Mouse (Mus musculus) right cerebral cortex, postnatal 25 days (tissue): ENCODE results near the gene Asic4.
A peak's percentile ranks its signal among the peaks of the same experiment; 100 is the strongest.

Source experiments
- DNase-seq: peaks from one replicate; pipeline ENCODE4 v3.0.0; 2022

Asic4 gene

GRCm38 (mm10) chr1:75444208-75444607 is 6.0 kb upstream of the Asic4 start:
- DNase-seq, result no peak

- peak; percentile 43 for DNase-seq
Measured at GRCm38 (mm10) chr1:75445141-75445701, 5.0 kb upstream of the Asic4 start.

GRCm38 (mm10) chr1:75445751-75446611 is 4.3 kb upstream of the Asic4 start:
- peak; percentile 61 for DNase-seq

GRCm38 (mm10) chr1:75446656-75447055 is 3.6 kb upstream of the Asic4 start:
- no peak for DNase-seq

GRCm38 (mm10) chr1:75447265-75448051 is 2.8 kb upstream of the Asic4 start:
- no peak for DNase-seq

GRCm38 (mm10) chr1:75448052-75448431 is 2.2 kb upstream of the Asic4 start:
- no peak for DNase-seq

GRCm38 (mm10) chr1:75448937-75449336 is 1.3 kb upstream of the Asic4 start:
- DNase-seq, result no peak

- DNase-seq, result no peak
Measured at GRCm38 (mm10) chr1:75449377-75450135, 680 bp upstream of the Asic4 start.

GRCm38 (mm10) chr1:75451900-75452299 is 1.7 kb downstream of the Asic4 start:
- no peak for DNase-seq

GRCm38 (mm10) chr1:75455433-75455832 is 5.2 kb downstream of the Asic4 start:
- DNase-seq, result no peak

GRCm38 (mm10) chr1:75455948-75456347 is 5.7 kb downstream of the Asic4 start:
- DNase-seq, result no peak

- no peak for DNase-seq
Measured at GRCm38 (mm10) chr1:75456746-75457564, 6.7 kb downstream of the Asic4 start.

- no peak for DNase-seq
Measured at GRCm38 (mm10) chr1:75457710-75458024, 7.4 kb downstream of the Asic4 start.

- DNase-seq, result peak; percentile 72
Measured at GRCm38 (mm10) chr1:75458025-75458788, 8.0 kb downstream of the Asic4 start.

GRCm38 (mm10) chr1:75458789-75459684 is 8.8 kb downstream of the Asic4 start:
- peak; percentile 82 for DNase-seq

GRCm38 (mm10) chr1:75460297-75460696 is 10.1 kb downstream of the Asic4 start:
- DNase-seq, result no peak

GRCm38 (mm10) chr1:75462636-75463035 is 12.4 kb downstream of the Asic4 start:
- DNase-seq, result no peak

GRCm38 (mm10) chr1:75463652-75464204 is 13.5 kb downstream of the Asic4 start:
- DNase-seq, result no peak

- DNase-seq, result peak; percentile 81
Measured at GRCm38 (mm10) chr1:75467215-75467927, 17.1 kb downstream of the Asic4 start.
